Mouse (Mus musculus) inflammation-experienced regulatory T-cells, adult 6 months (primary cell): Measurements from ENCODE around the gene Ube2i. TPM values are rescaled to one million over a fixed set of nuclear protein-coding genes. Genes with fewer than 3 reads are reported as not detected.
"Not testable (repeated sequence)": the region's sequence is repeated elsewhere in the genome, so short reads cannot be mapped to it uniquely, and the experiment has no call there.

ENCODE experiments used
- ATAC-seq: one replicate; pipeline ENCODE4 v1.8.0; 2017
- polyA plus RNA-seq, 3 experiments: library from polyadenylated mRNA; unstranded; fragments of 100-300 nt; shearing (Covaris generic); gene quantifications; one replicate each; pipeline ENCODE4 v1.2.1; 2017

Ube2i gene
- polyA plus RNA-seq, 3 experiments from 2014 or later: 418 to 487 (median 438) TPM

GRCm38 (mm10) chr17:25252643-25253042 is 21.8 kb downstream of the Ube2i start:
- ATAC-seq: no peak

GRCm38 (mm10) chr17:25250181-25250835 is 24.1 kb downstream of the Ube2i start:
- ATAC-seq: no peak

GRCm38 (mm10) chr17:25248033-25248750 is 26.2 kb downstream of the Ube2i start:
- no peak for ATAC-seq

- no peak for ATAC-seq
Measured at GRCm38 (mm10) chr17:25244239-25244638, 30.2 kb downstream of the Ube2i start.

GRCm38 (mm10) chr17:25243131-25243780 is 31.2 kb downstream of the Ube2i start:
- no peak for ATAC-seq

GRCm38 (mm10) chr17:25239695-25240636 is 34.5 kb downstream of the Ube2i start, which contains the start of the genes Gnptg and Tsr3:
Gnptg (minus strand) TSS chr17:25240124.
Tsr3 (plus strand) TSS chr17:25240170.
- ATAC-seq: peak; percentile 92

GRCm38 (mm10) chr17:25235635-25236034 is 38.8 kb downstream of the Ube2i start:
- ATAC-seq: no peak

- ATAC-seq: not testable (repeated sequence)
Measured at GRCm38 (mm10) chr17:25231621-25232020, 42.8 kb downstream of the Ube2i start.

GRCm38 (mm10) chr17:25230700-25231099 is 43.7 kb downstream of the Ube2i start:
- ATAC-seq: no peak

GRCm38 (mm10) chr17:25230014-25230655 is 44.3 kb downstream of the Ube2i start:
- not testable (repeated sequence) for ATAC-seq

GRCm38 (mm10) chr17:25227991-25228390 is 46.4 kb downstream of the Ube2i start:
- ATAC-seq: no peak

GRCm38 (mm10) chr17:25225659-25226058 is 48.8 kb downstream of the Ube2i start:
- no peak for ATAC-seq

GRCm38 (mm10) chr17:25224586-25225222 is 49.7 kb downstream of the Ube2i start:
- peak; percentile 86 for ATAC-seq

GRCm38 (mm10) chr17:25222951-25223601 is 51.3 kb downstream of the Ube2i start:
- ATAC-seq: peak; percentile 2

GRCm38 (mm10) chr17:25222504-25222940 is 51.9 kb downstream of the Ube2i start:
- ATAC-seq: peak; percentile 41

- ATAC-seq: peak; percentile 8
Measured at GRCm38 (mm10) chr17:25221821-25222503, 52.5 kb downstream of the Ube2i start.

- ATAC-seq: no peak
Measured at GRCm38 (mm10) chr17:25220746-25221145, 53.7 kb downstream of the Ube2i start.

- ATAC-seq: peak; percentile 46
Measured at GRCm38 (mm10) chr17:25219492-25220295, 54.7 kb downstream of the Ube2i start.

- ATAC-seq: no peak
Measured at GRCm38 (mm10) chr17:25218967-25219366, 55.5 kb downstream of the Ube2i start.
